Mouse (Mus musculus): ENCODE measurements around the gene Aspm. TPM values are rescaled to one million over a fixed set of nuclear protein-coding genes. Genes with fewer than 3 reads are reported as not detected.
"Not testable (repeated sequence)": the region's sequence is repeated elsewhere in the genome, so short reads cannot be mapped to it uniquely, and the experiment has no call there.

The Aspm gene
- 0.28 and 0.67 TPM in 2 replicates for total RNA-seq (2014; rRNA removed)
- polyA plus RNA-seq (2012; rRNA removed): 0.01 and 0.02 TPM in 2 replicates

DNA sequence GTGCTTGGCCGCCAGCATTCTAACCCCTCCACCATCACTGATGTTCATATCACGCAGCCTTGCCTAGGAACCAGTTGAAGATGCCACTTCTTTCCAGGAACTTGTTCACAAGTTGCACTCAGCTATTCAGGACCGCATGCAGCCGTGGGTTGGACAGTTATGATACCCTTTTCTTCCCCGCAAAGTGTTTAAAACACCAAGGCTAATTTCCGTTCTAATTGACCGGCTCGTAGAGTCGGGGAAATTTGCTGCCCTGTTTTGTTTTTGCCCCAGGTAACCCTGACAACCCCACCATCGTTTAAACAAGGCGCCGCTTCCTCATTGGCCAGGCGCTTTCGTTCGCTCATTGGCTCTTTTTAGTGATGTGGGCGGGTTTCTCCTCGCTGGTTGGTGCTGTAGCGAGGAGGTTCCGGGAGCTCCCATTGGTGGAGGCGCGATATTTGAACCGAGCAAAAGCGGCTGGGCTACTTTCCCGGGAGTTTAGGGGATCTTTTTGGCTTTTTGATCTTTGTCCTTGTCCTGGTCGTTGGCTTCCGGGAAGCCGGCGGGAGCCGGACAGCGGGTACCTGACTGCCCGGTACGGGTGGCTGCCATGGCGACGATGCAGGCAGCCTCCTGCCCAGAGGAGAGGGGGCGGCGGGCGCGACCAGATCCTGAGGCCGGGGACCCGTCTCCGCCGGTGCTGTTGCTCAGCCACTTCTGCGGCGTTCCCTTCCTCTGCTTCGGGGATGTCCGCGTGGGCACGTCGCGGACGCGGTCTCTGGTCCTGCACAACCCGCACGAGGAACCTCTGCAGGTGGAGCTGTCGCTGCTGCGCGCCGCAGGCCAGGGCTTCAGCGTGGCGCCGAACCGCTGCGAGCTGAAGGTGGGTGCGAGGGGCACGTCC, at the start of gene Aspm:
Gene Aspm (plus strand): TSS at position 433 of the 886 bp plus-strand sequence.
- H3K4me1 ChIP-seq (ENCODE audit: control insufficient read depth, insufficient read depth, low read length): peaks cover 7% of the 10 kb centered on the region
- no peaks in the 10 kb centered on the region for H3K79me2 ChIP-seq (ENCODE audit: control insufficient read depth, insufficient read depth, low read length)
- peak; percentile 78 for DNase-seq (ENCODE audit: extremely low read depth, low read depth, low spot score)
- TF ChIP-seq POLR2A (IDR thresholded peaks at IDR 0.05; ENCODE audit: extremely low read depth, insufficient read depth, low read length) (no peak), CTCF (IDR thresholded peaks at IDR 0.05; ENCODE audit: low read depth, low read length) (0 out of 2 replicates have a peak, but pooled peaks have one; percentile 6)
- peak within 1 kb of the TSS; percentile 65 for H3K4me3 ChIP-seq (ENCODE audit: insufficient read depth, low read depth, low read length)
- H3K27me3 ChIP-seq (ENCODE audit: control insufficient read depth, insufficient read depth, low read length): no peaks in the 10 kb centered on the region
- H3K36me3 ChIP-seq (ENCODE audit: control insufficient read depth, insufficient read depth, low read length): peaks cover 2% of the 10 kb centered on the region; the same call in 1 of the 2 replicates
- under 1% methylated on average over 65 of the region's 65 CpGs for WGBS
- peak within 1 kb of the TSS; percentile 14 for H3K9ac ChIP-seq (ENCODE audit: low read depth, low read length)
- no peak within 1 kb of the TSS for H3K27ac ChIP-seq (replicated peaks; ENCODE audit: insufficient read depth, low read depth, low read length)

DNA sequence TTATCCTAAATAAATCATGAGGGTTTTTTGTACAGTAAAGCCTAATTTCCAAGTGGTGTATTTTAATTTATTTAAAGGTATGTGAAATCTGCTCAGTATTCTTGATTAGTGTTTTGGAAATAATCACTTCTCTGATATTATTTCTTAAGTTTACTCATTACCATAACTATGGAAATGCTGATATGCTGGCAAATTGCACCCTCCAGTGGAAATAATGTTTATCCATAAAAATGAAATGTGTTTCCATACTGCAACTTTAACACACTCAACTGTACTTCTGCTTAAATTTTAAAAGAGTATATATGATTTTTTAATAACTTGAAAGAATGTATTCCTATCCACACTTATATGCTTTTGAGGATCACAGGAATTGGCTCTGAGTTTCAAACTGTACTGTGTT, 48.8 kb upstream of the Aspm start:
- DNase-seq (ENCODE audit: extremely low read depth, low read depth, low spot score): no peak
- Histone ChIP-seq H3K36me3 (ENCODE audit: control insufficient read depth, insufficient read depth, low read length) (no peaks in the 10 kb centered on the region), H3K27me3 (ENCODE audit: control insufficient read depth, insufficient read depth, low read length) (no peaks in the 10 kb centered on the region), H3K9ac (ENCODE audit: low read depth, low read length) (no peak overlapping the region), H3K79me2 (ENCODE audit: control insufficient read depth, insufficient read depth, low read length) (no peaks in the 10 kb centered on the region), H3K4me1 (ENCODE audit: control insufficient read depth, insufficient read depth, low read length) (no peaks in the 10 kb centered on the region), H3K4me3 (ENCODE audit: insufficient read depth, low read depth, low read length) (no peak overlapping the region), H3K27ac (replicated peaks; ENCODE audit: insufficient read depth, low read depth, low read length) (no peak overlapping the region)
- TF ChIP-seq CTCF (IDR thresholded peaks at IDR 0.05; ENCODE audit: low read depth, low read length): no peak
- TF ChIP-seq POLR2A (IDR thresholded peaks at IDR 0.05; ENCODE audit: extremely low read depth, insufficient read depth, low read length): no peak

DNA sequence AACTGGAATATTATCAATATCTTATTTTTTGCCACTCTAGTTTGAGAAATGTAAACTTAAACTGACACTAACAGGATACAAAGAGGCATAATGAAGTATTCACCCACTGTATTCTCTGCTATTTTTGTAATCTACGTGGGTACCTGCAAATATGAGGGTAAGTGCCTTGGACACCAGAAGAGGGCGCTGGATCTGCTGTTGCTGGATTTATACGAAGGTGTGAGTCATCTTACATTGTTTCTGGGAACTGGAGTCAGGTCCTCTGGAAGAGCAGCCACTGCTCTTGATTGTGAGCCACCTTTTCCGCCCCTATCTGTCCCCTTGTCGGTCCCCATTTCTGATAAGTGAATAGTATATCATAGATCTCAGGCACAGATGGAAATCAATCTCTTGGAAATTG, 46.9 kb upstream of the Aspm start:
- Histone ChIP-seq H3K27ac (replicated peaks; ENCODE audit: insufficient read depth, low read depth, low read length) (no peak overlapping the region), H3K4me3 (ENCODE audit: insufficient read depth, low read depth, low read length) (no peak overlapping the region), H3K4me1 (ENCODE audit: control insufficient read depth, insufficient read depth, low read length) (no peaks in the 10 kb centered on the region), H3K79me2 (ENCODE audit: control insufficient read depth, insufficient read depth, low read length) (no peaks in the 10 kb centered on the region), H3K9ac (ENCODE audit: low read depth, low read length) (no peak overlapping the region), H3K36me3 (ENCODE audit: control insufficient read depth, insufficient read depth, low read length) (no peaks in the 10 kb centered on the region), H3K27me3 (ENCODE audit: control insufficient read depth, insufficient read depth, low read length) (no peaks in the 10 kb centered on the region)
- DNase-seq (ENCODE audit: extremely low read depth, low read depth, low spot score): peak; percentile 45
- WGBS: 56% methylated on average over 5 of the region's 5 CpGs
- peak; percentile 25; the same call in 1 of the 2 replicates for TF ChIP-seq CTCF (IDR thresholded peaks at IDR 0.05; ENCODE audit: low read depth, low read length)
- no peak for TF ChIP-seq POLR2A (IDR thresholded peaks at IDR 0.05; ENCODE audit: extremely low read depth, insufficient read depth, low read length)

DNA sequence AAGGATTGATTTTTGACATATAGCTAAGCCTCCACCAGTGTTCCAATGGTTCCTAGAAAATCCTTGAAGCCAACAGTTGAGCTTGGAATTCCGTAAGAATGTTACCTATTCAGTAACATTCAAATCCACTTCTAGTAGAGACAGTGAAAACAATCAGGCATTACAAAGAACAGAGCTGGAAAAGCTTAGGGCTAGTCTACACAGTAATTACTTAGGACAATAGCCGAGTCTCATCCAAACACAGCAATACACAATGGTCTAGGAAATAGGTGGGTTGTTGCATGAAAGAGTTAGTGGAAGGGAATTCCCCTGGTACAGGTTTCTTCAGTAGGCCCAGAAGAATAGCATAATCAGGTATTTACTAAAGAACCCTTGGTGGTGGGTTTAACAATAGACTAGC, 42.2 kb upstream of the Aspm start:
- not testable (repeated sequence) for H3K27me3 ChIP-seq (ENCODE audit: control insufficient read depth, insufficient read depth, low read length); H3K36me3 ChIP-seq (ENCODE audit: control insufficient read depth, insufficient read depth, low read length); H3K79me2 ChIP-seq (ENCODE audit: control insufficient read depth, insufficient read depth, low read length); H3K27ac ChIP-seq (replicated peaks; ENCODE audit: insufficient read depth, low read depth, low read length); H3K4me3 ChIP-seq (ENCODE audit: insufficient read depth, low read depth, low read length); DNase-seq (ENCODE audit: extremely low read depth, low read depth, low spot score); H3K9ac ChIP-seq (ENCODE audit: low read depth, low read length); H3K4me1 ChIP-seq (ENCODE audit: control insufficient read depth, insufficient read depth, low read length)
- WGBS: 94% methylated on average over 2 of the region's 2 CpGs

DNA sequence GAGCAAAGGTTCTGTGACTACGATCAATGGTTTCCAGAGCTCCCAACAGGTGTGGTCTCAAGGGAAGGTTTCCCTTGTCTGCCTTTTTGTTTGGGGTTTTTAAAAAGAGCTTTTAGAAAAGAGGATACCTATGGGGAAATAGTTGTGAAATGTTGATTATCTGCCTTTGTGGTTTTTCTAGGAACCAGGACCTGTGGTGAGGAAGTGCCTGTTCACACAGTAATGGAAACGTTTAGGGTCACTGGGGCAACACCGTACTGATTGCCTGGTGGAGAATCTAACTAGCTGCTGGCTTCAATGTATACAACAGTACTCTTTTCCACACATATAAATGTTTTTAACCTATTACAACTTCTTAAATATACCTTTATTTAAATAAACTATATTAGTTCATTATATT, 41.1 kb upstream of the Aspm start:
- H3K79me2 ChIP-seq (ENCODE audit: control insufficient read depth, insufficient read depth, low read length): no peaks in the 10 kb centered on the region
- no peak for DNase-seq (ENCODE audit: extremely low read depth, low read depth, low spot score)
- no peak overlapping the region for H3K4me3 ChIP-seq (ENCODE audit: insufficient read depth, low read depth, low read length)
- no peak overlapping the region for H3K9ac ChIP-seq (ENCODE audit: low read depth, low read length)
- H3K27ac ChIP-seq (replicated peaks; ENCODE audit: insufficient read depth, low read depth, low read length): no peak overlapping the region
- WGBS: 80% methylated on average over 3 of the region's 3 CpGs
- no peaks in the 10 kb centered on the region for H3K27me3 ChIP-seq (ENCODE audit: control insufficient read depth, insufficient read depth, low read length)
- no peak for TF ChIP-seq POLR2A (IDR thresholded peaks at IDR 0.05; ENCODE audit: extremely low read depth, insufficient read depth, low read length)
- H3K36me3 ChIP-seq (ENCODE audit: control insufficient read depth, insufficient read depth, low read length): no peaks in the 10 kb centered on the region
- H3K4me1 ChIP-seq (ENCODE audit: control insufficient read depth, insufficient read depth, low read length): no peaks in the 10 kb centered on the region

DNA sequence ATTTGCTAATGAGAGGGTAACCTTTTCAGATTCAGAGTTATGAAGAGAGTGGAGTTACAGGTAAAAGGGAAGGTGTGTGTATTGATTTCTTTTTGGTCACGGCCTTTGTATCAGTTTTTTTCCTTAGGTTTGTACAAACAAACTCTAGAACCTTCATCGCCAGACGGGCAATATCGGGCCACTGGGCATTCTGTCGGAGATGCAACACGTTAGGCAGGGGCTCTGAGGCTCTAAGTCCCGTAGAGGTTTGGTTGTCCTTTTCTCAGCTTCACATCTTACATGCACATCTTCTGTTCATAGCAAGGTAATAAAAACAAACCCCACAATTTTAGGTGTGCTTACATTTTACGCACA, 33.1 kb upstream of the Aspm start:
- H3K79me2 ChIP-seq (ENCODE audit: control insufficient read depth, insufficient read depth, low read length): peaks cover 16% of the 10 kb centered on the region; the same call in 1 of the 2 replicates
- peaks cover 14% of the 10 kb centered on the region for H3K4me1 ChIP-seq (ENCODE audit: control insufficient read depth, insufficient read depth, low read length)
- peak overlapping the region; percentile 95 for H3K4me3 ChIP-seq (ENCODE audit: insufficient read depth, low read depth, low read length)
- H3K9ac ChIP-seq (ENCODE audit: low read depth, low read length): peak overlapping the region; percentile 94
- H3K27ac ChIP-seq (replicated peaks; ENCODE audit: insufficient read depth, low read depth, low read length): peak overlapping the region; percentile 92
- no peak for DNase-seq (ENCODE audit: extremely low read depth, low read depth, low spot score)
- WGBS: 2% methylated on average over 8 of the region's 8 CpGs
- no peaks in the 10 kb centered on the region for H3K27me3 ChIP-seq (ENCODE audit: control insufficient read depth, insufficient read depth, low read length)
- TF ChIP-seq CTCF (IDR thresholded peaks at IDR 0.05; ENCODE audit: low read depth, low read length) (no peak), POLR2A (IDR thresholded peaks at IDR 0.05; ENCODE audit: extremely low read depth, insufficient read depth, low read length) (no peak)
- H3K36me3 ChIP-seq (ENCODE audit: control insufficient read depth, insufficient read depth, low read length): peaks cover 5% of the 10 kb centered on the region; the same call in 1 of the 2 replicates
